Mouse (Mus musculus): Measurements from ENCODE around the gene Cluh.
A peak's percentile ranks its signal among the peaks of the same experiment; 100 is the strongest.

Cluh gene

DNA sequence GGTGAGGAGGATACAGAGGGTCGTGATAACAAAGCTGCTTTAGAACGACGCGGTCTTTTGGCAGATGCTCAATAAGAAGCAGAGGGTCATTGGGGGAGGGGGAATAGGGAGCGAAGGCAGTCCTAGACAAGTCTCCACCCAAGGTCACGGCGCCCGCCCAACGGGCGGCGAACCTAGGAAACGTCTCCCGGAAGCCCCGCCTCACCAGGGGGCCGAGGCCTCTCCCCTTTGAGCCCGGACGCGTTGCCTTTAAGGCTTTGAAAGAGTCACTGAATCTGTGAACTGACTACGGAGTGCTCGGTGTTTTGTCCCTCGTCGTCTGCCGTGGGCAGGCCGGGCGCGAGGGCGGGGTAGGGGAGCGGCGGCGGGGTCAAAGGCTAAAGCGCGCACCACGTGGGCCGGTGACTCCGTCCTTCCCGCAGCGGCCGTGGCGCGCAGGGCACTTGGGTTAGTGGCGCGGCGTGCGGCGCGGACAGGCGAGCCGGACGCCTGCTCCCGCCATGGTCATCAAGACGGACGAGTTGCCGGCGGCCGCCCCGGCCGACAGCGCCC, at the start of gene Cluh:
Gene Cluh (plus strand): TSS at position 401 of the 552 bp plus-strand sequence.
- DNase-seq (ENCODE audit: low spot score in 2 of 2): peak; percentile 94 to 96

DNA sequence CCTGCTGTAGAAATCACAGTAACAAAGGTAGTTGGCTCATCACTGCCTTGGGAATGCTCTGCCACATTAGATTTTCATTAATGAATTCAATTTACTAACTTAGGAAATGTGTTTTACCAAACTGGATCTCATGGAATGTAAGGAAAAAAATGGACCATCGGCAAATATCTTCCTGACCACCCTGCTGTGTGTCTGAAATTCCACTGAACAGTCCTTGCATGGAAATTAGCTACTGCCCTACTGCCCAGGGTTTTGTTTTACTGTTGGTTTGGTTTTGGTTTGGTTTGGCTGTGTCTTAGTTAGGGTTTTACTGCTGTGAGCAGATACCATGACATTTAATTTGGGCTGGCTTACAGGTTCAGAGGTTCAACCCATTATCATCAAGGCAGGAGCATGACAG, 47.0 kb upstream of the Cluh start:
- no peak for DNase-seq (ENCODE audit: low spot score in 2 of 2)

- no peak for DNase-seq (ENCODE audit: low spot score in 2 of 2)
Measured at GRCm38 (mm10) chr11:74610068-74610467, 39.2 kb upstream of the Cluh start.

DNA sequence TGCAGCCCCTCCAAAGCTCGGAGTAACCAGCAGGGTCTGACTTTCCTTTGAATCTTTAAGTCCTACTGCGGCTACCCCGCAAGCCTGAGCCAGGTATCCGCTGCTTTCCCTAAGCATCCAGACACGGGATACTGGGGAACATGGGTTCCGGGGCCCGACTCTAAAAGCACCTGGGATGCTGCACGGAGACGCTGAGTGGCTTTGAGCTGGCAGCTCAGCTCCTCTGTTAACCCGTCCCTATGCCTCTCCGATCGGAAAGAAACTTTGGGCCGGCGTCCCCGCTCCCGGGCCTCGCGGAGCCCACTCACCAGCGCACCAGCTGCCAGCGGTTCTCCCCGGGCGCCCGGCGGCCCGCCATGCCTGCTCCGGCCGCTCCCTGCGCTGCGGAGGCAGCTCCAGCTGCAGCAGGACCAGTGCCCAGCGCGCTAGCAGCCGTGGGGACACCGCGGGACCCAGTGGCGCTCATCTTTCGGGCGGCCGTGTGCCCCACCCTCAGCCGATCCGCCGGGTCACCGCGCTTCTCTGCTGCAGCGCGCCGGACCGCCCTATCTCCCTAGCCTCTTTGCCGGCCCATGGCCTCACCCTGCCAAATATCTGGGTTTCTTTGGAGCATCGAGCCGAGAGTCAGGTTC, 38.6 kb upstream of the Cluh start, which contains the start of gene Rap1gap2:
Gene Rap1gap2 (minus strand): TSS at position 371 of the 632 bp plus-strand sequence.
- DNase-seq (ENCODE audit: low spot score in 2 of 2): no peak

GRCm38 (mm10) chr11:74611437-74611836, 37.9 kb upstream of the Cluh start:
- DNase-seq (ENCODE audit: low spot score in 2 of 2): no peak

GRCm38 (mm10) chr11:74613428-74613827, 35.9 kb upstream of the Cluh start:
- no peak for DNase-seq (ENCODE audit: low spot score in 2 of 2)

- no peak for DNase-seq (ENCODE audit: low spot score in 2 of 2)
Measured at GRCm38 (mm10) chr11:74615571-74615970, 33.7 kb upstream of the Cluh start.

DNA sequence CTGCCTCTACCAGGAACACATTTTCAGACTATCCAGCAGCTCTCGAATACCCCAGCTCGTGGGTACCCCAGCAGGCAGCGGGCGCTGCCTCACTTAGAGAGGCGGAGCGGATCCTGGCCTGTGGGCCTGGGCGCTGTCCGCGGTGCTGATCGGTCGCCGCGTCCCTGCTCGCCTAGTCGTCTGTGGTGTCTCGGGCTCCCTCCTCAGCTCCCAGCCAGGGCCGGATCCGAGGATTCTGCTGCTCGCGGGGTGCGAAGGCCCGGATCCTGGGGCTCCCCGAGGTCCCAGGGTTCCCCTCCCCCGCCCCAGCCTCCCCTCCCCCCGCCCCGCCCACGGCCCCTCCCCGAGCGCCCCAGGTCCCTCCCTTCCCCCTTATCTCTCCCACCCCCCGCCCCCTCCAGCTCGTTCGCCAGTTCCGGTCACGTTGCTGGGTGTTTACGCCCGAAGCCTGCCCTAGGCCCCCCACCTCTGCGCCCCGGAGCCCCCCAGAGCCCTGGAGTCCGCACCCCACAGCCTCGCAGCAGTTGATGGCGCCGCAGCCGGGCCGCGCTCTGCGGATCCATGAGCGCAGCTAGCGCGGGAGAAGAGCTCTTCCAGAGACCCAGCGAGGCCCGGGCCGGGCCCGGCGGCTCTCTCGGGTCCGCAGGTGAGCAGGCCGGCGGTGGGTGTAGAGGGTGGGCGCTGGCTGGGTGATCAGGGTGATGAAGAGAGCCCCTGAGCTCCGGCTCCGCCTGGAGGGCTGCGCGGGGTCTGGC, 29.9 kb upstream of the Cluh start, which contains the start of gene Ccdc92b:
Gene Ccdc92b (plus strand): TSS at position 405 of the 755 bp plus-strand sequence.
- DNase-seq (ENCODE audit: low spot score in 2 of 2): peak; percentile 48 to 86

- no peak for DNase-seq (ENCODE audit: low spot score in 2 of 2)
Measured at GRCm38 (mm10) chr11:74619956-74620300, 29.4 kb upstream of the Cluh start.

DNA sequence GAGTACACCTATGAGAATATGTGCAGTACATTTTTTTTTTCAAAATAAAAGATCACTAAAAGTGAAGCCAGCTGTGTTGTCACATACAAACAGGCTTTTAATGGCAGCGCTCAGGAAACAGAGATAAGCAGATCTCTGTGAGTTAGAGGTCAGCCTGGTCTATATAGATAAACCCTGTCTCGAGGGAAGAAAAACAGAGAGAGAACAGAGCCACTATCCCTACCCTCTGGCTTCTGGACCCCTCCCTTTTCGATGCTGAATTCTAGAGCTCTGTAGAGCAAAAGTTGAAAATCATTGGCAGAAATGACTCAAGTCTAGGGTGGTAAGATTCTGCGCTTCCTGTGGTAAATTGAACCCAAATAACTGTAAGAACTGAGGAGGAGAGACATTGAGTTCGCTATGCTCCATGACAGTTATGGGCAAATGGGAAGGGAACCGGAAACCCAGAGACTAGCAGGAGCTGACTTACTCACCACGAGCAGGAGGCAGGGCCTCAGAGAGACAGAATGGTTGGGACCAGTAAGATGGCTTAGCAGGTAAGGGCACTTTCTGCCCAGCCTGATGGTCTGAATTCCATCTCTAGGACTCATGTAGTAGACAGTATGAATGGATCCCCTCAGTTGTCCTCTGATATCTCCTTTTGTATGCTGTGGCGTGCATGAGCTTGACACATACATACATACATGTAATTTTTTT, 27.2 kb upstream of the Cluh start:
- no peak for DNase-seq (ENCODE audit: low spot score in 2 of 2)

DNA sequence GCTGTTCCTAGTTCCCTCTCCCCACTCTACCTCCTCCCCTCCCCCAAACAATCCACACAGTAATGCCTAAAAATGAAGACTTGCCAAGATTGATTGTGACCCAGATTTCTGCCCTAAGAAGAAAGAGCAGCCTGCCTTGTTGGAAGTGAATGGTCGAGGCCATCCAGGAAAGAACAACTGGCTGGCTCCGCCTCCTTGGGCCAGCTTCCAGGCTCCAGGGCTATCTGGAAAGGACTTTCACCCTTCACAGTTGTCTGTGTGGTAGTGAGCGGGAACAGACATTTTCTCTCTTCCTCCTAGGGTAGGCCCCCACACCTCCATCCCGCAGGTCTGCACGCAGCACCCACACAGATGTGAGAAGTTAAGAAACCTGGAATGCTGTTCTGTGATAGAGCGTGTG, 25.6 kb upstream of the Cluh start:
- DNase-seq (ENCODE audit: low spot score in 2 of 2): no peak

DNA sequence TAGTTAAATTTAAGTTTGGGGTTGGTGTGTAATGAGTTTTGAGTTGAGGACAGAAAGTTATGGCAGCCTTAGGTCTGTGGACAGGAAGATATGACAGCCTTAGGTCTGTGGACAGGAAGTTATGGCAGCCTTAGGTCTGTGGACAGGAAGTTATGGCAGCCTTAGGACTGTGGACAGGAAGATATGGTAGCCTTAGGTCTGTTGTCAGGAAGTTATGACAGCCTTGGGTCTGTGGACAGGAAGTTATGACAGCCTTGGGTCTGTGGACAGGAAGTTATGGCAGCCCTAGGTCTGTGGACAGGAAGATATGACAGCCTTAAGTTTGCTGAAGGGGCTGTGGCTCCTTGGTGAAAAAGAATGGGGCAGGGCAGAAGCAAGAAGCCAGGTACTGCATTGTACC, 24.0 kb upstream of the Cluh start:
- DNase-seq (ENCODE audit: low spot score in 2 of 2): no peak

DNA sequence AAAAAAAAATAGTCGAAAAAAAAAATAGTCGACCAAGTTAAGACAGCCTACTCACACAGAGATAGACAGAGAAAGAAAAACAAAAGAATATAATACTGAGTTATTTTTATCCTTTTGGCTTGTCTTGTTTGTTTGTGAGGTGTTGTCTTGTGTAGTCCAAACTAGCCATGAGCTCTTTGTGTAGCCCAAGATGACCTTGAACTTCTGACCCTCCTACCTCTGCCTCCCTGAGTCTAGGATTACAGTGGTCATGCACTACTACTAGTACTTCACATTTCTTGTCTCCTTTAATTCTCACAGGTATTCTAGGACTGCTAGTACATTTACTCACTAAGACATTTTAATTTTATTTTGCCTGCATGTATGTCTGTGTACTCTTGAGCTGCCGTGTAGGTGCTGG, 21.8 kb upstream of the Cluh start:
- DNase-seq (ENCODE audit: low spot score in 2 of 2): no peak

DNA sequence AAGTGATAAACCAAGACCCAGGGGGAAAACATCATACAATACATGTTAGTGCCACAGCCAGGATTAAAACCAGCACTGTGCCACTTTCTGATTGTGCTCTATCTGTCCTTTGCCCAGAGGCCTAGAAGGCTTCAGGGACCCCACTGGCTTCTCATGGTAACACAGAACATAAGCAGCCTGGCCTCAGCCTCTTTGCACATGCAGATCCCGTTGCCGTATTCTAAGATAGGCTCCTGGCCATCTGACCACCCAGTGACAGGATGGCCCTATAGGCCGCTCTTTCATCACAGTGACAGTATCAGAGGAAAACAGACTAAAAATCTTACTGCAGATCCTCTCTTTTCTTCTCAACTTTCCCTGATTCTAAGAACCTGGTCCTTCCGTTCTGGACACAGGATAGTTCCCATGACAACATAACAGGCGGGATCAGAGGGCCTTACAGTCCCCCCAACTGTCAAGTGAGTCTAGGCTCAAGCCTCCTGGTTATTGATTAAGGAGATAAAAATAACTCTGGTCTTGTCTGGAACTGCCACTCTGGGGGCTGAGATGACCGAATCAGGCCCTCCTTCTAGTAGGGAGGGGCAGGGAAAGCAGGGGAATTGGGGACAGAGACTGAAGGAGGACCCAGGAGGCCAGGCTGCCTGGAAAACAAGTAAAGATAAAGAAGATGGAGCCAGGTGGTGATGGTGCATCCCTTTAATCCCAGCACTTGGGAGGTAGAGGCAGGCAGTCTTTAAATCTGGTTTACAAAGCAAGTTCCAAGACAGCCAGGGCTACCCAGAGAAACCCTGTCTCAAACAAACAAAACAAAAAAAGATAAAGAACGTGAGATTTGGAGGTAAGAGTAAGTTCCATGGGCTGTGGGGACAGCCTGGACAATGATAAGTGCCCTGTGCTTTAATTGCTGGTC, 17.2 kb upstream of the Cluh start:
- DNase-seq (ENCODE audit: low spot score in 2 of 2): no peak

- peak; percentile 43 to 77 for DNase-seq (ENCODE audit: low spot score in 2 of 2)
Measured at GRCm38 (mm10) chr11:74634490-74635275, 14.6 kb upstream of the Cluh start.

GRCm38 (mm10) chr11:74637486-74637885, 11.8 kb upstream of the Cluh start:
- DNase-seq (ENCODE audit: low spot score in 2 of 2): no peak

DNA sequence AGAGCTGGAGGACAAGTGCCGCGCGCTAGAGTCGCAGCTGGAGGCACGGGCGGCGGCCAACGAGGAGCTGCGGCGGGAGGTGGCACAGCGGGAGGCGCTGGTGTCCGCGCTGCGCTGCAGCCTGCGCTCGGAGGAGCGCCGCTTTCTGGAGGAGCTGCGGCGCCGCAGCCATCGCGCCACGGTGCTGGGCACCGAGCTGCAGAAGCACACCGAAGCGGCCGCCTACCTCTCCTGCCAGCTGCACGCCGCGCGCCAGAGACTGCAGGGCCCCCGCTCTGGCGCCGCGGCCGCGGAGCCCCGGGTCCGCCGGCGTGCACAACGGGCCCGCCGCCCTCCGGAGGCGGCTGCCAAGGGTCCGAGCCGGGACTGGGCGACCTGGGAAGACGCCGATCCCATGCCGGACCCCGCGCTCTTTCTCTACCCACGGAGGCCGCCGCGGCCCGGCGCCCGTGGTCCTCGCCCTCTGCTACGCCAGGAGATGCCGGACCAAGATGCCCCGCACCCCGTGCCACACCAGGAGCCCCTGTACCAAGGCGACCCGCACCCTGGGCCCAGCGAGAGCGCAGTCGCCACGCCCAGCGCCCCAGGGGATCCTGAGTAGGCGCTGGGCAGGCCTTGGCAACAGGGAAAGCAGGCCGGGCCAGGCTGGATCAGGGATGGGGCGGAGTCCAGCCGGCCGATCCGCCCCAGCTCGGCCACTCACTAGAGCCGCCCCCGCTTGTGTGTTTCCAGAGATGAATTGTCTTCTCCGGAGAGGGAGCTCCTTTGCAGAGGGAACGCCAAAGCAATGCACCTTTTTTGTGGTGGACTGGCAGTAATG, 11.1 kb upstream of the Cluh start:
- peak; percentile 41 to 67 for DNase-seq (ENCODE audit: low spot score in 2 of 2)

GRCm38 (mm10) chr11:74638791-74639411, 10.4 kb upstream of the Cluh start:
- no peak for DNase-seq (ENCODE audit: low spot score in 2 of 2)

DNA sequence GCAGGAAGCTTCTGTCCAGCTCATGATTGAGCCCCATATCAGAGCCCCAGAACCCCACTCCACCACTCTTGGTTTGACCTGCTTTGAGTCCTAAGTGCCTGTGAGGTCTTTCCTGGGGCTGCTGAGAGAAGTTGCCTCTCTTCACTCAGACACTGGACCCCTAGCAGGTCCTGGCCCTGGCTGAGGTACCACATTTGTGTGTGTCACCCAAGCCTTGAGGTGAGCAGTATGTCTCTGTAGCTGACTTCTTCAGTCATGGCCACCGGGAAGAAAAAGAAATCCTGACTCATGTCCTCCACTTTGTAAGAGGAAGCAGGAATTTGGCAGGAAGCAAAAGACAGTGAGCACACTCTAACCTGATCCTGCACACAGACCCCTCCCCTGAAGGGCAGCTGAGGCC, 9.7 kb upstream of the Cluh start:
- DNase-seq (ENCODE audit: low spot score in 2 of 2): no peak

All from thymus, postnatal 10 days (tissue).